Mouse (Mus musculus) ovary, adult 10 weeks (tissue): Measurements from ENCODE around the gene Sell. TPM values are rescaled to one million over a fixed set of nuclear protein-coding genes. Genes with fewer than 3 reads are reported as not detected.

Experiments
- polyA plus RNA-seq: library from polyadenylated mRNA; stranded (reverse); fragments of 350-450 nt; fragmentation: Illumina TruSeq; extraction: RNeasy Lipid Tissue Mini Kit (QIAGEN cat#74804); gene quantifications from one replicate; pipeline ENCODE4 v1.2.3, GENCODE M21; 2014

Gene Sell
- polyA plus RNA-seq, result 2.5 TPM

GRCm38 (mm10) chr1:164061925-164062324, at the start of gene Sell:
Sell (plus strand) TSS chr1:164061982.

GRCm38 (mm10) chr1:164047934-164048333, 13.8 kb upstream of the Sell start, which contains the start of gene Sele:
Sele (plus strand) TSS chr1:164048234.

GRCm38 (mm10) chr1:164114947-164115493, 53.2 kb downstream of the Sell start, which contains the start of gene Selp:
Selp (plus strand) TSS chr1:164115264.

Other genes with a start within 250 kb of the Sell start
- 32.3 TPM for gene Scyl3, start 132.9 kb upstream of the Sell start, polyA plus RNA-seq
- 22.7 TPM for gene BC055324, start 67.2 kb upstream of the Sell start, polyA plus RNA-seq
- 15.8 TPM for gene Mettl18, start 67.1 kb upstream of the Sell start, polyA plus RNA-seq
- gene Sele, start 13.7 kb upstream of the Sell start, polyA plus RNA-seq, result 0.14 TPM
- 3.5 TPM for gene Selp, start 53.3 kb downstream of the Sell start, polyA plus RNA-seq
- gene F5, start 89.9 kb downstream of the Sell start, polyA plus RNA-seq, result 1.5 TPM
- gene Slc19a2, start 187.1 kb downstream of the Sell start, polyA plus RNA-seq, result 21.8 TPM
- gene Ccdc181, start 213.6 kb downstream of the Sell start, polyA plus RNA-seq, result 44.0 TPM
- 37.3 TPM for gene Nme7, start 242.1 kb downstream of the Sell start, polyA plus RNA-seq
- 45.1 TPM for gene Blzf1, start 245.5 kb downstream of the Sell start, polyA plus RNA-seq